Mouse (Mus musculus): ENCODE measurements at regions not wholly inside any gene's neighbourhood (a gene's known extent, or its start where the extent isn't known, plus 50 kb on each side); places are given as distances from the start of the nearest gene placed in this dataset.

GRCm38 (mm10) chr3:70783142-70783541 lies 775.7 kb downstream of the Otol1 start:
- no peak for DNase-seq

- no peak for DNase-seq
Observed at GRCm38 (mm10) chr3:70802230-70802629, 794.8 kb downstream of the Otol1 start.

- no peak for DNase-seq
Observed at GRCm38 (mm10) chr3:70803411-70803810, 796.0 kb downstream of the Otol1 start.

DNA sequence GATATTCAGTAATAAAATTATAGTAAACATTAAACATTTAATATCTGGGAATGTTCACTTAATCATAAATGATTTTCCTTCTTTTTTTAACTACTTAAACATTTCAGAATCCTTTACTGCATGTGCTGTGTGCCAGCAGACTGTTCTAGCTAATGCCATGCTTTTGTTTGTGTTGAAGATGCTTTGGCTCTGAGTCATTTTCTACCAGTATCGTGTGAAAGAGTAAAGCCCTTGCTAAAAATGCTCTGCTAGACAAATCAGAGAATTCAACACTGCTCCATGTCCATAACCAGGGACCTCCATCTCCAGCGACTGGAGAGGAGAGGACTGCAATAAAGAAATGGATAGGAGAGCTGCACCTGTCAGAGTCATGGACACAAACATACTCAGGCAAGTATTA lies 796.5 kb downstream of the Otol1 start:
- DNase-seq: no peak

DNA sequence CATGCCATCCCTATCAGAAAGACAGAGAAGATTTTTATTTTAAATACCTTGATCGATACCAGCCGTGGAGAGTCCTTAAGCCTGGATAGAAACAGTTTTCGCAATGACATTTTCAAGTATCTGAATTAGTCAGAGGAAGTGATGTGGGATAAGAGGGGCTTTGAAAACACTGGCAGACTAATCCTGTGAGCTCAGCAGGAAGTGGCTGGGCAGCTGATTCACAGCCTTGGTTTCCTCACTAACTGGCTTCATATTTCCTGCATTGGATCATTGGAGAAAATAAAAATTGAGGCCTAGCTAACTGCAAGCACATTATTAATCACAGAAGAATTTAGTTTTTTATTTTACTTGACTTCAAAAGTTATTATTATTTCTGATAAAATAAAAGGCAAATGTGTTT lies 799.8 kb downstream of the Otol1 start:
- peak; percentile 93 for DNase-seq

Data from heart, adult 11 months (tissue).